In genomic region chr14:25537351-25537750, GRCm38 (mm10) we compare ENCODE assay signal across 18 mouse cellular contexts.
"Had no signal": no experiment of that assay in that cellular context is flagged by ENCODE, and none has a peak within 500 bp of the region (broad histone marks: within the 10 kb centered on the region; RNA-seq: fewer than 3 reads in every experiment).

No protein-coding gene starts in this region.

- H3K9me3 ChIP-seq: kidney, embryonic 15.5 days; limb, embryonic 13.5 days; midbrain, embryonic 15.5 days; neural tube, embryonic 13.5 days had no signal

- H3K36me3 ChIP-seq: midbrain, embryonic 15.5 days had no signal

- ATAC-seq: midbrain, embryonic 15.5 days had no signal

- H3K4me2 ChIP-seq: kidney, embryonic 15.5 days; limb, embryonic 13.5 days; midbrain, embryonic 11.5 days; midbrain, embryonic 15.5 days; neural tube, embryonic 13.5 days had no signal

- H3K4me3 ChIP-seq: kidney, embryonic 15.5 days; left cerebral cortex, adult 2 months; limb, embryonic 13.5 days; midbrain, embryonic 15.5 days; myocyte; neural tube, embryonic 13.5 days had no signal

- H3K27me3 ChIP-seq: kidney, embryonic 15.5 days; limb, embryonic 13.5 days; midbrain, embryonic 15.5 days; neural tube, embryonic 13.5 days had no signal

- H3K9ac ChIP-seq: kidney, embryonic 15.5 days; limb, embryonic 13.5 days; liver, embryonic 14.5 days; midbrain, embryonic 15.5 days; neural tube, embryonic 13.5 days had no signal

- H3K27ac ChIP-seq: kidney, embryonic 15.5 days; left cerebral cortex, adult 2 months; limb, embryonic 13.5 days; liver, embryonic 14.5 days; neural tube, embryonic 13.5 days had no signal

- DNase-seq: kidney, adult 11 months; kidney, adult 8-10 months; kidney, postnatal 10 days; kidney, postnatal 36 days; layer of hippocampus, postnatal 36 days; lung, adult 2 months; lung, postnatal 14 days; lung, postnatal 4 days; thymus, adult 18-20 months; thymus, postnatal 36 days had no signal
